Mouse (Mus musculus) splenic B cell, adult 2 months (primary cell): Measurements from ENCODE around the gene Lcn8.
"Not testable (repeated sequence)": the region's sequence is repeated elsewhere in the genome, so short reads cannot be mapped to it uniquely, and the experiment has no call there.

Source experiments
- DNase-seq: peaks from one replicate; pipeline ENCODE4 v3.0.0-alpha.2; 2011; ENCODE audit warnings: low read depth, low spot score
- H3K27me3 ChIP-seq: 2 replicates; pipeline ENCODE4 v1.6.1; 2012; ENCODE audit warnings: mild to moderate bottlenecking, low read length, moderate library complexity, mixed read lengths; ENCODE audit not compliant: control insufficient read depth, poor library complexity, insufficient read depth, severe bottlenecking
- H3K36me3 ChIP-seq: 2 replicates; pipeline ENCODE4 v1.6.1; 2012; ENCODE audit warnings: mild to moderate bottlenecking, low read length, moderate library complexity, mixed read lengths; ENCODE audit not compliant: control insufficient read depth, poor library complexity, insufficient read depth, severe bottlenecking

Lcn8 gene

DNA sequence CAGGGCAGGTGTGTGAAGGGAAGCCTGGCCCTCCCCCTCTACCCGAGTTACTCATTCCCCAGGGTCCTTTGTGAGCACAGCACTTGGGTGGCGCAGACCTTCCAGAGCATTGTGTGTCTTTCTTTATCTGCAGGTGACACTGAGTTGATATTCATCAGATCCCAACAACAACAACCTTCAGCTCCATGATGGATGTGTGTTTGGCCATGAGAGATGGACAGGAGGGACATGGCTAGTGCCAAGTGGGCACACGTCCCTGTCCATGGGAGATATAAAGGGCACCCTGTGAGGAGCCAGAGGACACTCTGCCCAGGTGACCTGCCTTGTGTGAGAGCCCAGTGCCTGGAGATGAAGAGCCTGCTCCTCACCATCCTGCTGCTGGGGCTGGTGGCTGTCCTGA is 46.8 kb downstream of the Lcn8 start, which contains the start of gene Obp2a:
Obp2a (plus strand) TSS at position 301 of the 400 bp plus-strand sequence.
- not testable (repeated sequence) for DNase-seq, H3K27me3 ChIP-seq, H3K36me3 ChIP-seq

DNA sequence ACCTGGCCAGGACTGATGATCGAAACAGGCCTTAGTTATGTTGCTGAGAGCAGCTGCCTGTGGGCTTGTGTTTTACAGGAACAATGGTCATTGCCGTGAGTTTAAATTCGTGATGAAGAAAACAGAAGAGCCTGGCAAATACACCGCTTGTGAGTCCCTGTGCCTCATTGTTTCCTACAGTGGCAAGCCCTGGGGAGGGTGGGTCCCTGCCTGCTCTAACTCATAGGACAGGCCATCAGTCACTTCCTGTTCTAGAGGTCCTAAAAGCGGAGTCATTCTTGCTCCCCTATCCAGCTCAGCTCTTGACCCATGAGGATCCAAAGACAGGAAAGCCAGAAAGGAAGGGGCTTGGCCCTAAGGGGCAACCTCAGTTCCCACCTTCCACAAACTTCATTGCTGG is 48.1 kb downstream of the Lcn8 start:
- H3K27me3 ChIP-seq = no peaks in the 10 kb centered on the region
- no peaks in the 10 kb centered on the region for H3K36me3 ChIP-seq
- DNase-seq = no peak

DNA sequence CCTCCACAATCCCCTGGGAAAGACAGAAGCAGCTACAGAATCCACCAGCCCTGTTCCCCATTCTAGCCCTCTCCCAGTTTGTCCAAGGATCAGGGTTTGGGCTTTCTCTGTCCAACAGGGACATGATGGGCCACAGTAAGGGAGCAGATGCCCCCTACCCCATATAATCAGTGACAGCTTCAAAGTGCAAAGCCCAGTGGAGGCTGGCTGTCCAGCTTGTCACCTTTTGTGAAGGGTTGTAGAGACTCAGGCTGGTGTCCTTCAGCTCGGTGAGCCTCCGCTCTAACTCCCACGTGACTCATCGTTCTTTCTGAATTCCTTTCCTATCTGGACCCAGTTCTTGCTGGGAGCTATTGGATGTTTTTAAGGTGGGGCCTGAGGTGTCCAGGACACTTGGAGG is 50.8 kb downstream of the Lcn8 start:
- no peaks in the 10 kb centered on the region for H3K27me3 ChIP-seq
- DNase-seq = no peak
- H3K36me3 ChIP-seq = no peaks in the 10 kb centered on the region
